Mouse (Mus musculus): ENCODE measurements around the gene Pitpnc1.

The Pitpnc1 gene

DNA sequence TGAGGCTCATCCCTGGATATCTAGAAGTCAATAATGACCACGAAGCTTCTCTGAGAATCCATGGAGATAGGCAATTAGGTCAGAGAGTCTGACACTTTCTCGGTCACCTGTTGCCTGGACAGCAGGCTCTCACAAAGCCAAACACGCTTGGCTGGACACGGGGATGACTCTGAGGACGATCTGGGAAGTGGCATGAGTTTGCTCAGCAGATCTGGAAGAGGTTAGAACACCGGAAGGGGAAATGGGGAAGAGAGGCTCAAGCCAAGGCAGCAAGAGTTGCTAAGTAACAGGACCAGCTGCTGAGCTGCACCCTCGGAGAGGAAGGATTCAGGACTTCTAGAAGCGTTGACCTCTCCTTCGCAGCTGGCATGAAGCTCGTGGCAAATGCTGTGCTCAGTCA, 143.2 kb downstream of the Pitpnc1 start:
- DNase-seq (ENCODE audit: low spot score): no peak

DNA sequence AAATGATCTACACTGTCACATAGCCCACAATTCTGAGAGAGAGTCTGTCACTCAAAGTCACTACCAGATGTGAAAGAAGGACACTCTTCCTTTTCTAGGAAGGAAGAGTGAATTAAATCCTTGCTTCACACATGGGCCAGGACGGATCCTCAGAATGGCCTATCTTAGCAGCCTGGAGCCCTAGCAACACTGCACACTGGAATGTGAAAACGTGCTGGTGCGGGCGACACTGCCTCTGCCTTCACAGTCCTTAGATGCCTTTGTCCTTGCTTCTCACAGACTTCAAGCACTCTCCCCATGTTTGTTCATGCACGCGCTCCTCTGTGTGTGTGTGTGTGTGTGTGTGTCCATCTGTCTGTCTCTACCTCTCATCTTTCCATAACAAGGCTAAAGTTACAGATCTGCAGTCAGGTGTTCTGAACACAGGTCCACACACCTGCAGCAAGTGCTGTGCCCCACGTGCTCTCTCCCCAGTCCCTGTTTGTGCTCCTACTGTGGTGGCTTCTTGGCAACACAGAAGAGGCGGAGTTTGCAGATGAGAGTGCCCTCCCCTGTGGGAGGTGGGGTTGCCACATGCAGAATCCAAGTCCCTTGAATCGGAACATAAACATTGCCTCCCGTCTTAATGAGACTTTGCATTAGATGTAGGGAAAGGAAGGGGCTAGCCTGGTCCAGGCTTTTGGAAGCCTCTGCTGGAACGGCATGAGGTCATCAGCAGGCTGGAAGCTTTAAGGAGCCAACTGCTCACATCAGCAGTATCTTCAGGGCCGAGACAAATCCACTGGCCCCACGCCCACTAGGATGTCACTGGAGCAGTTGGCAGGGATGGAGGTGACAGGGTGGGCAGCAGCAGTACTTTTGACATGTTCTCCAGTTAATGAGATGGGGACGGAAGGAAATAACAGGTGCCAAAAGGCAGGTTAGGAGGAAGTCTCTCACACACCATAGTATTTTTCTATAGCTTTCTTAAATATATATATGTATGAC, 144.5 kb downstream of the Pitpnc1 start:
- DNase-seq (ENCODE audit: low spot score): no peak

DNA sequence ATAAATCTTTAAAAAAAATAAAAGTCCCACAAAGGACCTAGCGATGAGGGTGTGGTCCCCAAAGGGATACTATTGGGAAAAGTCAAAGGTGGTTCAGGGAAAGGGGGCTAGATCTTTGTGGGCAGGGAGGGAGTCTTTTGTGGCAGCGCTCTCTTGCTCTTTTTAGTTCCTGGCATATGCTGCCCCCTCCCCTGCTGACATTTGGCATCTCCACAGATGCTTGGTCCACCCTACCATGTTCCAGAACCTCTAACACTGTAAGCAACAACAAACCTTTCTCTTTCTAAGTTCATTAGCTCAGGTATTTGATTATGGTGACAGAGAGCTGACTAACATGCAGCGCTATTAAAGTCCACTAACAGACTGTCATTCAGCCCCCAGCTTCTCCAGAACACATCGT, 145.3 kb downstream of the Pitpnc1 start:
- DNase-seq (ENCODE audit: low spot score): no peak

GRCm38 (mm10) chr11:107323173-107323572, 147.3 kb downstream of the Pitpnc1 start:
- no peak for DNase-seq (ENCODE audit: low spot score)

DNA sequence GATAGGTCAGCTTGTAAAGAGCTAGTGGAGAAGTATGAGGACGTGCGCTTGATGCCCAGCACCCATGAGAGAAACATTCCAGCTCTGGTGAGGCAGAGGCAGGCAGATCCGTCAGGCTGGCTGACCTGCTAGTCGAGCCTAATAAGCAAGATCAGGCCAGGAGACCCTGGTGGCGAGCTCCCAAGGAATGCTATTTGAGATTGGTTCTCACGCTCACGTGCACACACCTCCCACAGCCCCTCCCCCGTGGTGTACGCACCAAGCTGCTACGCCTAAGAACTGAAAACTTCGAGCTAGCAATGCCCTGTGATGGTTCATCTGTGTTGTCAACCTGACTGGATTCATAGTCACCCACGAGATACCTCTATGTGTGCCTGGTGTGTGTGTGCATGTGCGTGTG, 148.3 kb downstream of the Pitpnc1 start:
- no peak for DNase-seq (ENCODE audit: low spot score)

GRCm38 (mm10) chr11:107321819-107322218, 148.7 kb downstream of the Pitpnc1 start:
- no peak for DNase-seq (ENCODE audit: low spot score)

- DNase-seq (ENCODE audit: low spot score): no peak
These were observed 150.6 kb downstream of the Pitpnc1 start for GRCm38 (mm10) chr11:107319861-107320260.

- DNase-seq (ENCODE audit: low spot score): no peak
These were observed 152.7 kb downstream of the Pitpnc1 start for GRCm38 (mm10) chr11:107317653-107318281.

DNA sequence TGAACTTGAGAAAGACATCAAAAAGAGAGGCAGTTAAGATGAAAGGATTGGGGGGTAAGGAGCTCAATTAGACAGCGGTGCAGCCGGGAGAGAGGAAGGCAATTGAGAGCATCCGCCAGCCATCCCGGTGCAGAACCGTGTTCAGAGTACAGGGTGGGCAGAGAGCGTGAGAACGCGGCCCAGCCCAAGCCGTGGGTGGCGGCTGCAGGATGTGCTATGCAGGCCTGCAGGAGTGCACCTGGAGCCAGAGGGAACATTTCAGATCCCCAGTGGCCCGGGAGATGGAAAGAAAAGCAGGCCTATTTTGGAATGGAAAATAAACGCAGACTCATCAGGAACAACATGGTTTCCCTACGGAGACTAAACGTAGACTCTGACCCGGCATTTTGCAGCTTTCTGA, 155.0 kb downstream of the Pitpnc1 start:
- no peak for DNase-seq (ENCODE audit: low spot score)

DNA sequence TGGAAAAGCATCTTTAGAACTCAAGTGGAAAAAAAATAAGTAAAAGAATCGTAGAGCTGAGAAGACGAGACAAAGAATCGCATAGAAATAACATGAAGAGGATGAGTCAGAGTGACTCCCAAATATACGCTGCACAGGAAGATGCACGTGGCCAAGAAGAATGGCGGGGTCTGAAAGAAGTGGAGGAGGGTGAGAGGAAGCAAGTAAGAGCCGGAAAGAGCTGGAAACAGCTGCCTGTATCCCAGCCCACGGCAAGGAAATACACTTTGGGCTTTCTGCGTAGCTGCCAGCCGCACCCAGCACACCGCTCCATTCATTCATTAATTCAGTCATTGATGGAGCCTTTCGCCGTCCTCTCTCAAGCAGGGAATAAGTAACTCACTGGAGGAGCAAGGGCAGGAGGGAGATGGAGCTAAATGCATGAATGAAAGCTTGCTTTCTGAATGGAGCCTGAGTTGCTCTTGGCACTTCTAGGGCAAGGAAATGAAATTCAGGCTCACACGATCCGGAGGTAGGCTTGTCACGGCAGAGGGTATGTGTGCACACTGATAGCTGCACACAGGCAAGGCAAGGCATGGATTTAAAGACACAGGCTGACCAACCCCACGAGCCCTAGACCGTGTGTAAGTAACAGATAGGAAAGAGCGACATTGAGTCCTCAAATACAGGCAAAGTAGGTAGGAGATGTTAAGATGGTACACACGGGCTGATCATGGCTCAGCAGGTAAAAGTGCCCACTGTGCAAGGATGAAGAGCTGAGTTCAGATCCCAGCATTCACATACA, 160.0 kb downstream of the Pitpnc1 start:
- DNase-seq (ENCODE audit: low spot score): no peak

GRCm38 (mm10) chr11:107306170-107306569, 164.3 kb downstream of the Pitpnc1 start:
- DNase-seq (ENCODE audit: low spot score): no peak

GRCm38 (mm10) chr11:107302141-107302540, 168.4 kb downstream of the Pitpnc1 start:
- DNase-seq (ENCODE audit: low spot score): no peak

- DNase-seq (ENCODE audit: low spot score): no peak
These were observed 170.3 kb downstream of the Pitpnc1 start for GRCm38 (mm10) chr11:107300235-107300634.

- no peak for DNase-seq (ENCODE audit: low spot score)
These were observed 170.9 kb downstream of the Pitpnc1 start for GRCm38 (mm10) chr11:107299511-107300120.

DNA sequence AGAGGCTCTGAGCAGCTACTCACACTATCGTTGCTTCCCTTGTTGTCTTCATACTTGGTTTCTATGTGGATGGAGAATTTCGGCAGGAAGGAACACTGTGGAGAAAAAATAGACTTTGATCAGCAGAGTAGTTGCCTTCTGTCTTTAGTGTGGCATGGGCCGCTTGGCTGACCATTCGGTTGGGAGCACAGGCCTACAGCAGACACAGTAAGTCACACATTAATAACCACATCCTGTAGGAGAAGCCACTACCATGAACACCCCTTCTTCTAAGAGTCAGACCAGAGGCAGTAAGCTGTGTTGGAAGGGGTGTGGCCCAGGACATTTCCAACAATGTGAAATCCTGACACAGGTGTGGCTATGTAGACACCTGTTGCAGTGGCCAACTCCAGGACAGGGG, 174.3 kb downstream of the Pitpnc1 start:
- DNase-seq (ENCODE audit: low spot score): no peak

DNA sequence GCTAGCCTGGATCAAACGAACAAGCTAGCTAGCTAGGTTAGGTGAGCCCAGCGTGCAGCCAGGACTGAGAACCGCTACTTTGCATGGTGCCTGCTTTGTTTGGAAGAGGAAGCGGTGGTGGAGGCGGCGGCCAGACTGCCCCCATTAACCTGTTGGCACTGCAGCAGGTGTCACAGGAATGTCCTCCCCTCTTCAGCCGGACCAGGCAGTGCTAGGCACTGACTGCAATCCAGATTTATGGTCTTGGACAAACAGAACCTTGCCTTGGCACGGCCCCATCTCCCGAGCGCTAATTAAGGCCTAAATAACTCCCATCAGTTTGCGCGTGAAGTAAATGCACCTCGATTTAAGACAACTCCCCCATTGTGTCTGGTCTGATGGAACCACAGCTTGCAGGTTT, 178.5 kb downstream of the Pitpnc1 start:
- DNase-seq (ENCODE audit: low spot score): no peak

DNA sequence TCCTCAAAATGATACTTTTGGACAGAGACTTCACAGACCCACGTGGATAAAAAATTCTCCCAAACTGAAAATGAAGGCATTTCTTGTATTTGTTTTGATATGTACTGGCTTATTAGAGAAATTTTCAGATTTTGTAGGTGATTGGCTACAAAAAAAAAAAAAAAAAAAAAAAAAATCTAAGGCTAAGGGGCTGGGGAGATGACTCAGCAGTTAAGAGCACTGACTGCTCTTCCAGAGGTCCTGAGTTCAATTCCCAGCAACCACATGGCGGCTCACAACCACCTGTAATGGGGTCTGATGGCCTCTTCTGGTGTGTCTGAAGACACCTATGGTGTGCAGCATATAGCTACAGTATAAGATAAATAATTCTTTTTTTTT, 182.3 kb downstream of the Pitpnc1 start:
- DNase-seq (ENCODE audit: low spot score): no peak

GRCm38 (mm10) chr11:107287215-107288185, 183.0 kb downstream of the Pitpnc1 start:
- no peak for DNase-seq (ENCODE audit: low spot score)

GRCm38 (mm10) chr11:107285731-107286130, 184.8 kb downstream of the Pitpnc1 start:
- no peak for DNase-seq (ENCODE audit: low spot score)

- DNase-seq (ENCODE audit: low spot score): no peak
These were observed 186.9 kb downstream of the Pitpnc1 start for GRCm38 (mm10) chr11:107283632-107284031.

DNA sequence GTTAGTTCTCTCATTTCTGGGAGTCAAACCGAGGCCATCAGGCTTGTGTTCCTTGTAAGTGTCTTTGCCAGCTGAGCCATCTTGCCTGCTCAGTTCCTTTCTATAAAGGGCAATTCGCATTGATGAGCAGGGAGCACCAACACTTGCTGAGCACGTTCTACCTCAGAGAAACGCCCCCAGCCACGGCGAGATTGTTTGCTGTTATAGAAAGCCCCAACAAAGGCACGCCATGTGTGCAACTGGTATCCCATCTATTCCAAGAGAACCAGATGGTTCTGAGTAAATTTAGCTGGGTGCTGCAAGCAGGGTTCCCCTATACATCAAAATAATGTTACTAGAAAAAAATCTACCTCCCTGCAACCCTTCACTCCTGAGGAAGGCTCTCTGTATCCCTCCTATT, 188.0 kb downstream of the Pitpnc1 start:
- no peak for DNase-seq (ENCODE audit: low spot score)

Measured in left cerebral cortex, adult 11 months (tissue).